Mouse (Mus musculus) cerebellum, adult 2 months (tissue): ENCODE data around the gene Cuta. TPM values are rescaled to one million over a fixed set of nuclear protein-coding genes. Genes with fewer than 3 reads are reported as not detected.
"Not testable (repeated sequence)": the region's sequence is repeated elsewhere in the genome, so short reads cannot be mapped to it uniquely, and the experiment has no call there.

Experiments
- DNase-seq, 2 experiments: peaks; one replicate each; pipeline ENCODE4 v3.0.0; 2021
- H3K27ac ChIP-seq: fragments of 200-500 bp; 2 replicates; pipeline ENCODE4 v1.5.1; 2012; ENCODE audit warnings: low read length, control low read depth, inconsistent platforms; ENCODE audit not compliant: insufficient read depth
- H3K27me3 ChIP-seq: fragments of 200-500 bp; 2 replicates; pipeline ENCODE4 v1.6.1; 2012; ENCODE audit warnings: inconsistent platforms, mild to moderate bottlenecking, low read length, moderate library complexity; ENCODE audit not compliant: control insufficient read depth, insufficient read depth
- H3K4me1 ChIP-seq: fragments of 200-500 bp; 2 replicates; pipeline ENCODE4 v1.6.1; 2011; ENCODE audit warnings: low read length; ENCODE audit not compliant: control insufficient read depth, insufficient read depth
- H3K4me3 ChIP-seq: fragments of 200-500 bp; replicated peaks from 2 replicates; pipeline ENCODE3; 2011; ENCODE audit warnings: mild to moderate bottlenecking, low read depth, low read length, control low read depth; ENCODE audit not compliant: insufficient read depth
- CTCF ChIP-seq: fragments of 200-500 bp; IDR thresholded peaks from 2 replicates; pipeline ENCODE4 v1.5.1; 2011; ENCODE audit warnings: low read depth, mild to moderate bottlenecking, control low read depth, low read length, moderate library complexity, borderline replicate concordance; ENCODE audit not compliant: insufficient read depth
- POLR2A ChIP-seq: fragments of 200-500 bp; IDR thresholded peaks from 2 replicates; pipeline ENCODE4 v1.6.1; 2011; ENCODE audit warnings: low read length, control low read depth, borderline replicate concordance; ENCODE audit not compliant: insufficient read depth
- WGBS: fragments of 180-500 bp; shearing (Covaris S2); methylation state at CpG from one replicate; pipeline ENCODE4 v1.1.7; 2018; 5-methylcytosine and 5-hydroxymethylcytosine counted together
- polyA plus RNA-seq: library from polyadenylated mRNA; depleted of rRNA; stranded (reverse); fragments of >200 nt; gene quantifications from 2 replicates; pipeline ENCODE4 v1.2.3, GENCODE M21; 2012; rRNA removed

The Cuta gene
- polyA plus RNA-seq, result 176 and 187 TPM in 2 replicates

DNA sequence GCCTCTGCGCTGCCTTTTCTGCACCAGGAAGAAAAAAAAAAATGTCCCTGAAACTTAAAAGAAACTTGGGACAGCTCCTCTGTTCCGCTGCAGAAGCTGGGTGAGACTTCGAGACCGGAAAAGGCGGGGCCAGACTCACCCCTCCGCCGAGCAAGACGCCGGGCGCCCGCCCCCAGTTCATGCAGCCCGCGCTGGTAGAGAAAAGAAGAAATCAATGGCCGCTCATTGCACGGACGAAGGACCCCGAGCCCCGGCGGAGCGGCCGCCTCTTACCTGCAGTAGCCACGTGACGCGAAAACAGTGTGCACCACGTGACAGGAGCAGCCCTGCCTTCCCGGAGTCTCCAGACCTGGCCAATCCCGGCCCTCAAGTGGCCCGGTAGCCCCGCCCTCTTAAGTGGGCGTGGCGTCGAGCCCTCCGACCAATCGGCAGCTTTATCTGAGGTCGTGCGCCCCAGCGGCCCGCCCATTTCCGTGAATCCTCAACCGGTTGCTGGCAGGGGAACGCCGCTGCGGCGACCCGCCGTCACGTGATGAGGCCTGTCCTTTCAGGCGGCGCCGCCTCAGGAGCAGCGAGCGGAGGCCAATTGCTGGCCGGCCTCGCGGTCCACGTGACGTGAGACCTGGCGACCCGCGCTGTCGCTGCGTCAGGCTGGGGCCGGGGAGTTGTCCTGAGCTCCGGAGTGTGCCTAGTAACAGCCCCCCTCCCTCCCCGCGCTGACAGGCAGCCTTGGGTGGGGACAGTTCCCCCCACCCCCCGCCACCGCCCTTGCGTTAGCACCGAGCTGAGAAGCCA, at the start of gene Cuta:
Gene Cuta (minus strand): TSS at position 392 of the 795 bp plus-strand sequence.
- H3K4me3 ChIP-seq, result peak within 1 kb of the TSS; percentile 83
- peaks cover 7% of the 10 kb centered on the region; the same call in 1 of the 2 replicates for H3K4me1 ChIP-seq
- H3K27ac ChIP-seq, result peak within 1 kb of the TSS; percentile 89
- H3K27me3 ChIP-seq, result no peaks in the 10 kb centered on the region
- TF ChIP-seq CTCF (no peak), POLR2A (peak; percentile 86)
- WGBS, result under 1% methylated on average over 70 of the region's 70 CpGs
- peak; percentile 100 for DNase-seq

DNA sequence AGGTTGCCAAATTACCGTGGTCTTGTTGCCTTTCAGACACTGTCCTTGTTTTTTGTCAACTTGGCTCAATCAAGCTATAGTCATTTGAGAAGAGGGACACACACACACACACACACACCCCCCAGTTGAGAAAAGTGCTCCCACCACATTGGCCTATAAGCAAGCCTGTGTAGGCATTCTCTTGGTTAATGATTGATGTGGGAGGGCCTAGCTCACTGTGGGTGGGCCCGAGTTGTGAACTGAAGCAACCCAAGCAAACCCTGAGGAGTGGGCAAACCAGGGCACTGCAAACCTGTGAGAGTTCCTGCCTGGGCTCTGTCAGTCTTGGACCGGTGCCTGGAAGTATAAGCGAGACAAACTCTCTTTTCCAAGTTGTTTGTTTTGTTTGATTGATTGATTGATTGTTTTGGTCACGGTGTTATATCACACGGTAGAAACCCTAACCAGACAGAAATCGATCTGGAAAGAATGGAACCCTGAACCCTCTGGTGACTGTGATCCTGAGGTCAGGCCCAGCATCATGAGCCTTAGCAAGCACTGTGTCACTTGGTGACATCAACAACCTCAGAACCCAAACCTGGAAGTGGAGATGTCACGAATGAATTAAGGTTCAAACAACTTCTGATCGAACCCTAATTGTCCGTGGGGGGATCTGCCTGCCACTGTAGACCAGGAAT, 46.3 kb upstream of the Cuta start:
- no peaks in the 10 kb centered on the region for H3K27me3 ChIP-seq
- no peak overlapping the region for H3K27ac ChIP-seq
- DNase-seq, result no peak
- TF ChIP-seq CTCF (no peak), POLR2A (no peak)
- 71% methylated on average over 10 of the region's 10 CpGs for WGBS
- no peak overlapping the region for H3K4me3 ChIP-seq
- no peaks in the 10 kb centered on the region for H3K4me1 ChIP-seq

DNA sequence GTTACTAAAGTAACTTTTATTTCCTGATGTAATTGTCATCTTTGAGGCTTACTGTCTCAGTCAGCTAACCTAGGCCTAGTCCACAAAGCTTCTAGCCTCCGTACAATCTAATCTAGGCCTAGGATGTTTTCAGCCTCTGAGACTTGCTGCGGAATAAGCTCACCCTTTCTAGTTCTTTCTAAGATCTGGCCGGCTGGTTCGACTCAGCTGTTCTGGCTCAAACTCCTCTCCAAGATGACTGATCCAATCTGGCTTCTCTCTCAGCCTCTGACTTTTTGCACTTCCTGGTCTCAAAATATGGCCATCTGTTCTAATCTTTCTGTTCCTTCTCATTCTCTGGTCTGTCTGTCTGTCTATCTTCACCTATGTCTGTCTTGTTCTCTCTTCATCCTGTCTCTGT, 44.0 kb upstream of the Cuta start:
- Histone ChIP-seq H3K27ac (no peak overlapping the region), H3K4me1 (no peaks in the 10 kb centered on the region), H3K4me3 (no peak overlapping the region), H3K27me3 (no peaks in the 10 kb centered on the region)
- DNase-seq, result no peak
- 89% methylated on average over 4 of the region's 4 CpGs for WGBS
- no peak for TF ChIP-seq POLR2A
- no peak for TF ChIP-seq CTCF

DNA sequence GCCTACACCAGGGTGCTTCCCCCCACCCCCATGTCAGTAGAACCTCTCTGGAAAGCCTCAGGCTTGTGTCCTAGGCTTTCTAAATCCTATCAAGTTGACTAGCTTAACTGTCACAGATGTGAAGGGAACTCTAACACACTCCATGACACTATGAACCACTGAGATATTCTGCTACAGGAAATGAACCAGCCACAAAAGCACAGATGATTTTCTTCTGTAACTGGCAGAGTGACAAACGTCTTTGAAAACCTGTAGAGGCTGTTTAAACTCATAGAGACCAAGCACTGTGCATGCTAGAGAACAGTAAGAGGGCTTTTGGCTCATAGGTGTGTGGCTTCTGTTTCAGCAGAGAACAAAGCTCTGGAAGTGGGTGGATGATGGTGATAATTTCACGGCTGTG, 41.7 kb upstream of the Cuta start:
- TF ChIP-seq POLR2A, result no peak
- no peak for TF ChIP-seq CTCF
- H3K4me1 ChIP-seq, result no peaks in the 10 kb centered on the region
- H3K4me3 ChIP-seq, result no peak overlapping the region
- DNase-seq, result no peak
- whole genome bisulfite sequencing, result 70% methylated on average over 2 of the region's 2 CpGs
- no peaks in the 10 kb centered on the region for H3K27me3 ChIP-seq
- H3K27ac ChIP-seq, result no peak overlapping the region

DNA sequence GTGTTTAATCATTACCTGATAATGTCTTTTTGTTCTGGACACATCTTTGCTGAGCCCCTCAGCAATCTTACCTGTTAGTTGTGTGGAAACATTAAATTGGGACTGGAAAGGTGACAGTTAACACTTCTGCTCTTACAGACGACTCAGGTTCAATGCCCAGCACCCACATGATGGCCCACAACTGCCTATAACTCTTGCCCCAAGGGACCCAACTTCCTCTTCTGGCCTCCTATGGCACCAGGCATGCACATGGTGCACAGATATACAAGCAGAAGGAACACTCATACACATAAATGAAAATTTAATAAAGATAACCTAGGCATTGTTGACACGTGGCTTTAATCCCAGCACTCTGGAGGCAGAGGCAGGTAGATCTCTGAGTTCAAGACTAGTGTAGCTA, 40.1 kb upstream of the Cuta start:
- no peak for DNase-seq
- 69% methylated on average over 2 of the region's 2 CpGs for WGBS
- TF ChIP-seq POLR2A, result no peak
- TF ChIP-seq CTCF, result no peak
- H3K27ac ChIP-seq, result no peak overlapping the region
- no peak overlapping the region for H3K4me3 ChIP-seq
- peaks cover 4% of the 10 kb centered on the region; the same call in 1 of the 2 replicates for H3K4me1 ChIP-seq
- no peaks in the 10 kb centered on the region for H3K27me3 ChIP-seq

DNA sequence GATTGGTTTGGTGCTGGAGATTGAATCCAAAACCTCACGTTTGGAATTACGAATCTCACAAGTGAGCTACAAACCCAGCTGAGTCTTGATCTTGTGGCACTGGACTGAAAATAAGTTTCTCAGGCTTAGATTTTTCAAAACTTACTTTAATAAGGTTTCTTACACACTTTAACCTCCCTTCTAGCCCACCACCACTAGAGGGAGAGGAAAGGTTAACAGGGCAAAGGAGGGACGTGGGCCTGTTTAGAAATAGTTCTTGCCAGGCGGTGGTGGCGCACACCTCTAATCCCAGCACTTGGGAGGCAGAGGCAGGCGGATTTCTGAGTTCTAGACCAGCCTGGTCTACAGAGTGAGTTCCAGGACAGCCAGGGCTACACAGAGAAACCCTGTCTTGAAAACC, 38.0 kb upstream of the Cuta start:
- H3K27me3 ChIP-seq, H3K27ac ChIP-seq, DNase-seq, H3K4me3 ChIP-seq: not testable (repeated sequence)
- H3K4me1 ChIP-seq, result peaks cover 11% of the 10 kb centered on the region; the same call in 1 of the 2 replicates
- WGBS, result 87% methylated on average over 6 of the region's 6 CpGs

DNA sequence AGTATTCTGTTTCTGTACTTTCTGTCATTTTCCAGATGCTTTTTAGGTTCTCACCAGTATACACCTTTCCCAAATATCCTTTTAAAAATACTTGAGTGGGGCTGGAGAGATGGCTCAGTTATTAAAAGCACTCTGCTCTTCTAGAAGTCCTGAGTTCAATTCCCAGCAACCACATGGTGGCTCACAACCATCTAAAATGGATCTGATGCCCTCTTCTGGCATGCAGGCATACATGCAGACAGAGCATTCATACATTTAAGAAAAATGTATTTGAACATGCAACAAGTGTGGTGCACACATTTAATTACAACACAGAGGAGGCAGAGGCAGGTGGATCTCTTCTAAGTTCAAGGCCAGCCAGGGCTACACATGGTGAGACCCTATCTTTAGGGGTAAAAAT, 36.0 kb upstream of the Cuta start:
- Histone ChIP-seq H3K4me1 (peaks cover 11% of the 10 kb centered on the region; the same call in 1 of the 2 replicates), H3K27ac (no peak overlapping the region), H3K27me3 (no peaks in the 10 kb centered on the region), H3K4me3 (no peak overlapping the region)
- no peak for TF ChIP-seq POLR2A
- no peak for TF ChIP-seq CTCF
- no peak for DNase-seq

DNA sequence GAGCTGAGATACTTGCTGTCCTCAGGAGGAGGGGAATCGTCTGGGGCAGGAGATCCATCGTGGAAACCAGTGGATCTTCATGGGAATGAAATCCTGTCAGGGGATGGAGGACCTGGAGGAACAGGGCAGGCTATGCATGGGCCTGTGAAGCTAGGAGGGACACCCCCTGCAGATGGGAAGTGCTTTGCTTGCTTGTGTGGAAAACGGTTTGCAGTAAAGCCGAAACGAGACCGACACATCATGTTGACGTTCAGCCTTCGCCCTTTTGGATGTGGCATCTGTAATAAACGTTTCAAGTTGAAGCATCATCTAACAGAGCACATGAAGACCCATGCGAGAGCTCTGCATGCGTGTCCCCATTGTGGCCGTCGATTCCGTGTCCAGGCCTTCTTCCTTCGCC, 35.2 kb upstream of the Cuta start:
- WGBS, result 90% methylated on average over 15 of the region's 15 CpGs
- Histone ChIP-seq H3K27ac (no peak overlapping the region), H3K4me1 (peaks cover 11% of the 10 kb centered on the region; the same call in 1 of the 2 replicates), H3K27me3 (no peaks in the 10 kb centered on the region), H3K4me3 (no peak overlapping the region)
- TF ChIP-seq POLR2A, result no peak
- TF ChIP-seq CTCF, result no peak
- no peak for DNase-seq
